Mouse (Mus musculus) olfactory bulb, adult 2 months (tissue): ENCODE results near the gene Rhox13. TPM values are rescaled to one million over a fixed set of nuclear protein-coding genes. Genes with fewer than 3 reads are reported as not detected.

ENCODE experiments used
- H3K27ac ChIP-seq: fragments of 200-500 bp; 2 replicates; pipeline ENCODE4 v1.5.1; 2012; ENCODE audit warnings: low read depth, low read length; ENCODE audit not compliant: insufficient read depth
- H3K4me1 ChIP-seq: fragments of 200-500 bp; 2 replicates; pipeline ENCODE4 v1.6.1; 2012; ENCODE audit warnings: low read length; ENCODE audit not compliant: control insufficient read depth, insufficient read depth
- H3K4me3 ChIP-seq: fragments of 200-500 bp; 2 replicates; pipeline ENCODE4 v1.5.1; 2012; ENCODE audit warnings: mild to moderate bottlenecking, low read depth, low read length, moderate library complexity; ENCODE audit not compliant: insufficient read depth
- CTCF ChIP-seq: fragments of 200-500 bp; IDR thresholded peaks from 2 replicates; pipeline ENCODE4 v1.5.1; 2012; ENCODE audit warnings: low read depth, mild to moderate bottlenecking, low read length, moderate library complexity; ENCODE audit not compliant: insufficient read depth
- POLR2A ChIP-seq: fragments of 200-500 bp; IDR thresholded peaks from 2 replicates; pipeline ENCODE4 v1.6.1; 2012; ENCODE audit warnings: mild to moderate bottlenecking, low read depth, low read length, moderate library complexity; ENCODE audit not compliant: insufficient read depth
- WGBS: fragments of 180-500 bp; shearing (Covaris S2); methylation state at CpG from one replicate; pipeline ENCODE4 v1.1.7; 2018; 5-methylcytosine and 5-hydroxymethylcytosine counted together
- polyA plus RNA-seq: library from polyadenylated mRNA; stranded (reverse); fragments of >200 nt; gene quantifications from 2 replicates; pipeline ENCODE4 v1.2.4, GENCODE M21; 2012; ENCODE audit warnings: low replicate concordance; ENCODE audit not compliant: missing spikeins, insufficient read depth, insufficient read length

The Rhox13 gene
- not detected in 2 replicates for polyA plus RNA-seq

DNA sequence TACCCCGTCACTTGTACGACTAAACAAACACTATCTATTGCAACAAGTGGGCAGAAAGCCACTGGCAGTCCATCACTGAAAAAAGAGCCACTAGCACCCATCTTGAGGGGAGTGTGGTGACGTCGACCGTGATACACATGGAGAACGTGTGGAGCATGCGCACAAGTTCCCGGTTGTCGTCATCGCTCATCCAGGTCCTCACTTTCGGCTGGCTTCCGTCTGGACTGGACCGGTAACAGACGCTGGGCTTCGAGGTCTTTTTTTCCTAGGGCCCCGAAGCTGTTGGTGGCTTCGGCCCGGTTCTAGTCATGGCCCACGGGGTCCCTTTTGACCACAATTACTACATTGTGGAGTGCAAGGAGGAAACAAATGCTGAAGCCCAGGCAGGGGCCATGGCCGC is at the start of gene Rhox13:
Gene Rhox13, plus strand, starts transcription at position 238 of the 400 bp plus-strand sequence.
- Histone ChIP-seq H3K4me1 (no peaks in the 10 kb centered on the region), H3K4me3 (no peak within 1 kb of the TSS), H3K27ac (no peak within 1 kb of the TSS)
- WGBS, result 98% methylated on average over 20 of the region's 20 CpGs
- no peak for TF ChIP-seq CTCF
- TF ChIP-seq POLR2A, result no peak

DNA sequence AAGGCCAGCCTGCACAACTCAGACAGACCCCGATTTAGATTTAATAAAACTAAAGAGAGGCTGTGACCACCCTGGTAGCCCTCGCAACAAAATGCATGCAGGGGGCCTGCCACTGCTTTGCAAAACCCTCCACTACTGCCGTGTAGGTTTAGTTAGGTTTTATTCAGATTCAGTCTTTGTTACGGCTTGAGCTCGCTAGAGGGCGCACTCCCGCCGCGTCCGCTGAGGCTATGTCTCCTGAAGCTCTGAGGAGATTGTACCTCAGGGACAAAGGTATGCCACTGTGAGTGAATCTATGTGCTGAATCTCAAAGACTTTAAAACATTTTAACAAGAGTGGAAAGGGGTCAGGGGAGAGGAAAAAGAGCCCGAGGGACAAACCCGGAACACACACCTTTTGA is 36.8 kb upstream of the Rhox13 start:
- H3K4me1 ChIP-seq, result no peaks in the 10 kb centered on the region
- TF ChIP-seq CTCF (peak; percentile 38; the same call in 1 of the 2 replicates), POLR2A (no peak)
- no peak overlapping the region for H3K4me3 ChIP-seq
- no peak overlapping the region for H3K27ac ChIP-seq
- 18% methylated on average over 12 of the region's 12 CpGs for WGBS

DNA sequence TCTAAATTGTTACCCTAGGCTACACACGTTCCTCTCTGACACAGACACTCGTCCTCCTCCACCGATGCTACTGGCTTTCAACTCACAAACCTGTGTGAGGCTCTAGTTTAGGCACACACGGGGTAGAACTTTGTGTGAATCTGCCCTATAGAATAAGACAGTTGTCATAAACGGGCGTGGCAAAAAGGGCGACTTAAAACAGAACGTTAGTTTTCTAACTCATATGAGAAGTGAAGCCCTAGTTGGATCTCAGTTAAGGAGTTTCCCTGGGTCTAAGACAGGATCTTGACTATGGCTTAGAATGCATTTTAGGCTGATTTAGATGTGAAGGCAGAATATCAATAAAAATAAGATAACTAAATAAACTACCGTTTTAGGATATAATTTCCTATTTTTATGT is 36.0 kb upstream of the Rhox13 start, which contains the start of gene Rhox11:
Gene Rhox11, minus strand, starts transcription at position 101 of the 400 bp plus-strand sequence.
- 89% methylated on average over 9 of the region's 9 CpGs for WGBS
- no peak for TF ChIP-seq CTCF
- TF ChIP-seq POLR2A, result no peak

DNA sequence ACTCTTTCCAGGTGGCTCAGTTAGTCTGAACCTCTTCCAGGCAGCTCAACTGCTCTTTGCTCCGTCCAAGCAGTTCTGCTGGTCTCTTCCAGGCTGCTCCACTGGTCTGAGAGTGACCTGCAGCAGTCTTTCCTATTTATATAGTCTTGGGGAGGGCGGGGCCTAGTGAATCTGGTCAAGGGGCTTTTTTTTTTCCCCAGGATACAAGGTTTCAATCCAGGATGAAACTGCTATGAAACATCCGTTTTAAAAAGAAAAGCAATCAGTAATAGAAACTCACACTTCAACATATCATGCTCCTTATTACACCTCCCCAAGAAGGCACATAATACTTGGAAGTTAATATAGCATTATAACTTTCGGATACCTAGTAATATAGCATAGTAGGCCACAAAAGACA is 10.2 kb upstream of the Rhox13 start, which contains the start of gene Rhox12:
Gene Rhox12, minus strand, starts transcription at position 101 of the 400 bp plus-strand sequence.
- no peak for TF ChIP-seq POLR2A
- no peak for TF ChIP-seq CTCF
- H3K27ac ChIP-seq, result no peak within 1 kb of the TSS
- 78% methylated on average over 4 of the region's 4 CpGs for WGBS
- no peaks in the 10 kb centered on the region for H3K4me1 ChIP-seq
- no peak within 1 kb of the TSS for H3K4me3 ChIP-seq

More for the DNA sequence above, 36.0 kb upstream of the Rhox13 start, which contains the start of gene Rhox11:
- Histone ChIP-seq H3K4me3 (no peak within 1 kb of the TSS), H3K27ac (no peak within 1 kb of the TSS), H3K4me1 (no peaks in the 10 kb centered on the region)

DNA sequence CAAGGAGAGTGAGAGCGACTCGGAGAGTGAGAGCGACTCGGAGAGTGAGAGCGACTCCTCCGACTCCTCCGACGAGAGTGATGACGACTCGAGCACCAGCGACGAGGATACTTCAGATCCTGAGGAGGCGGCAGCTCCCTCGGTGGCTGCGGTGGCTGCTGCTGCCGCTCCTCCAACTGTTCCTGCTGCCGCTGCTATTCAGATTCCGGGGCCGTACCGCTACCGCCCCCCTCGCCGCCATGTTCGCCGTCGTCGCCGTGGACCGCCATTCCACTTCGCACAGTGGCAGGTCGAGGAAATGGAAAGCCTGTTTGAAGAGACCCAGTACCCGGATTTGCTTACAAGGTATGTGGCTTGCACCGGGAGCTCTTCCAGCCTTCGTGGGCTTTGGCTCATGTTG is 459 bp downstream of the Rhox13 start:
- TF ChIP-seq POLR2A (no peak), CTCF (no peak)
- WGBS, result 93% methylated on average over 34 of the region's 34 CpGs
- H3K27ac ChIP-seq, result no peak overlapping the region

DNA sequence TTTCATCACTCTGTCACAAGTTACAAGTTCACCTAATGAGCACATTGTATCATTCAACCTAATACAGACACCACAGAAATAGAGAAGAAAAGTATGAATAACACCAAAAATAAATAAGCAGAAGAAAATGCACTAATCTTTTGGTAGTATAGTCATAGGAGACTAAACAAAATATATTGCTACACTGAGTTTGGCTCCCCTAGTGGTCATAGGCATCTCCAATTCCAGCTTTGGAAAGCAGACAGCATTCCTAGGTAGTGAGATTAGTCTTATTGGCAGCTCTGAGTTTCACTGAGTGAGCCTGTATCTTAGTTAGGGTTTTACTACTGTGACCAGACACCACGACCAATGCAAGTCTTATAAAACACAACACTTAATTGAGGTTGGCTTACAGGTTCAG is 38.1 kb downstream of the Rhox13 start:
- 65% methylated on average over 1 of the region's 1 CpGs for WGBS
- TF ChIP-seq CTCF, result no peak
- TF ChIP-seq POLR2A, result no peak
- Histone ChIP-seq H3K4me3 (no peak overlapping the region), H3K4me1 (no peaks in the 10 kb centered on the region), H3K27ac (no peak overlapping the region)

More for the DNA sequence above, 459 bp downstream of the Rhox13 start:
- Histone ChIP-seq H3K4me1 (no peaks in the 10 kb centered on the region), H3K4me3 (no peak overlapping the region)

DNA sequence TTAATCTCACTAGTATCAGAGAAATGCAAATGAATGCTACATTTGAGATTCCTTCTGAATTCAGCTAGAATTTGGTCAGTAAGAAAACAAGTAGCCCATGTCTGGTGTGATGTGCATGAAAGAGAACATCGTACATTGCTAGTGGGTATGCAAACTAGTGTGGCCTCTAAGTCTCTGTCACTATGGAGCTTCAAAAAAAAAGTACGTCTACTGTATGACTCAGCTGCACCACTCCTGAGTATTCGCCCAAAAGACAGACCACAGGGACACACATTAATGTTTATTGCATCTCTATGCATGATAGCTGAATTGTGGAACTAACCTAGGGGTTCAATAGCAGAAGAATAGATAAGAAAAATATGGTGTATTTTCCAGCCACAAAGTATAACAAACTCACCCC is 44.3 kb downstream of the Rhox13 start:
- 84% methylated on average over 3 of the region's 3 CpGs for WGBS
- H3K4me3 ChIP-seq, result no peak overlapping the region
- H3K27ac ChIP-seq, result no peak overlapping the region
- H3K4me1 ChIP-seq, result no peaks in the 10 kb centered on the region
- TF ChIP-seq POLR2A (no peak), CTCF (no peak)

DNA sequence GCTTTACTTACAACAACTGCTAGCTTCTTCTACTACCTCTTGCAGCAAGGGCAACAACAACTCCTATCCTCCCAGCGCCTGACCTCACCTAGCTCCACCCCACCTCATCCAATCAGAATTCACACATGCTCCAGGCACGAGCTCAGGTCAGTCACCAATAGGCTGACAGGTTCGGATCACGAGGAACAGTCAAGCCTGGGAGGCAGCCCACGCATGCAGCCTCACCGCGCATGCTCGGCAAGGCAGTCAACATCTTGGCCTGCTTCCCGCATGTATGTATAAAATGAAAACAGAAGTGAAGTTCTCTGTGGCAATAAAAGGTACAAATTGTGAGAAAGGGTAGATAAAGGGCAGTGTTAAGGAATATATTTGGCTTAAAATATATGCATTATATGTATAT is 45.0 kb downstream of the Rhox13 start:
- no peaks in the 10 kb centered on the region for H3K4me1 ChIP-seq
- no peak overlapping the region for H3K27ac ChIP-seq
- H3K4me3 ChIP-seq, result no peak overlapping the region
- WGBS, result 81% methylated on average over 9 of the region's 9 CpGs
- no peak for TF ChIP-seq CTCF
- TF ChIP-seq POLR2A, result no peak

DNA sequence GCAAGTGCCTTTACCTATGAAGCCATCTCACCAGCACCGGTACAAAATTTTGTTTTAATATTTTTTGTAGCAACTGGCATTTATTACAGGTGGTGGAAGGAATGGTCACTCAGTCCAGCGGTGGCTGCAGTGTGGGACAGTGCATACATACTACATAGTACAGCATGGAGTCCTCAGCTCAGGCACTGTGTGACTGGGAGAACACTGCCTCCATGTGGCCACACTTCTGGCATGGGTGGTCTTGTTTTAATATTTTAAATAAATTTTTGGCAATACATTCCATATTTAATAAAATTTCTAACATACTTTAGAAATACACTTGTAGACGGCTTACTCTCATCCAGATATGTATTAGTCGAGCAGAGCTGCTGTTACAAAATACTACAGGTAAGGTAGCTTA is 45.6 kb downstream of the Rhox13 start:
- Histone ChIP-seq H3K27ac (no peak overlapping the region), H3K4me3 (no peak overlapping the region), H3K4me1 (no peaks in the 10 kb centered on the region)
- TF ChIP-seq CTCF, result no peak
- TF ChIP-seq POLR2A, result no peak
- WGBS, result 91% methylated on average over 4 of the region's 4 CpGs

Other genes starting within 250 kb of the Rhox13 start
- not detected in 2 replicates for gene Rhox8, start 242.3 kb upstream of the Rhox13 start, polyA plus RNA-seq
- not detected in 2 replicates for gene Rhox7b, start 224.0 kb upstream of the Rhox13 start, polyA plus RNA-seq
- not detected in 2 replicates for gene Rhox9, start 219.4 kb upstream of the Rhox13 start, polyA plus RNA-seq
- not detected in 2 replicates for gene Btg1-ps1, start 102.4 kb upstream of the Rhox13 start, polyA plus RNA-seq
- gene Btg1-ps2, start 78.1 kb upstream of the Rhox13 start, polyA plus RNA-seq, result not detected in 2 replicates
- not detected in 2 replicates for gene Rhox10, start 54.7 kb upstream of the Rhox13 start, polyA plus RNA-seq
- not detected in 2 replicates for gene Rhox11, start 36.1 kb upstream of the Rhox13 start, polyA plus RNA-seq
- gene Rhox12, start 10.3 kb upstream of the Rhox13 start, polyA plus RNA-seq, result not detected in 2 replicates
- not detected in 2 replicates for gene Zbtb33, start 68.6 kb downstream of the Rhox13 start, polyA plus RNA-seq
- gene Tmem255a, start 131.2 kb downstream of the Rhox13 start, polyA plus RNA-seq, result not detected in 2 replicates
- gene Atp1b4, start 195.0 kb downstream of the Rhox13 start, polyA plus RNA-seq, result not detected in 2 replicates